Mouse (Mus musculus) kidney, adult 9 months (tissue): ENCODE data around the gene Mrpl16.

Experiments
- DNase-seq: peaks from one replicate; pipeline ENCODE4 v3.0.0; 2022

Mrpl16 gene

DNA sequence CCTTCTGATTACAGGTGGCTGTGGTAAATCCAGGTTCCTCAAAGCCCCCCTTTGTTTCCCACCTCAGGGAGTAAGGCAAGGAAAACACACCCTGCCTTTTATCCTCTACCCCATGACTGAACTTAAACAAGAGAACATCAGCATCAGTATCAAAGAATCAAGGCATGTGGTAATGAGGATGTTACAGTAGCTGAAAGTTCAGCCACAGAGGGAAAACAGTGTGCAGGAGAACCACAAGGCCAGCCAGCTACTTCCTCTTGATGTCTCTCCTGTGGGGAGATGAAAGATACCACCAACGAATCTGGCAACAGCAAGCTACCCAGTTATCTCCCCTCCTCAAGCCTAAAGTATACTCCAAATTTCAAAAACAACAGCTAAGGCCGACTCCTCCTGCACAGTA is 37.1 kb downstream of the Mrpl16 start:
- DNase-seq = no peak

DNA sequence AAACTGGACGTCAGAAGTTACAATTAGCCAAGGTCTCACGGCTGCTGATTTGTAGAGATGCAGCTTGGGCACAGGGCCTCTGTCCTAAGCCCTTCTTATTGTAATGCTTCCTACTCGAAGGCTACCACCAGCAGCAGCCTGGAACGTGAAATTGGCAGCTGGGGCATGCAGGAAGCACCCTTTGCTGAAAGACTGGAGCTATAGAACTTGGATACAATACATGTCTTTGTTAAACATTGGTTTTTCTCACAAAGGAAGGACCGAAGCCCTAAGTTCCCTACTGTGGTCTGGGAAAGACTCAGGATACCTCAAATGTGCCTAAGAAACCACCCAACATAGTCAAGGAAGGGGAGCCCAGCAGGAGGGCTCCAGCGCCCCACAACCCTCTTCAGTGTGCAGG is 37.6 kb downstream of the Mrpl16 start:
- no peak for DNase-seq

DNA sequence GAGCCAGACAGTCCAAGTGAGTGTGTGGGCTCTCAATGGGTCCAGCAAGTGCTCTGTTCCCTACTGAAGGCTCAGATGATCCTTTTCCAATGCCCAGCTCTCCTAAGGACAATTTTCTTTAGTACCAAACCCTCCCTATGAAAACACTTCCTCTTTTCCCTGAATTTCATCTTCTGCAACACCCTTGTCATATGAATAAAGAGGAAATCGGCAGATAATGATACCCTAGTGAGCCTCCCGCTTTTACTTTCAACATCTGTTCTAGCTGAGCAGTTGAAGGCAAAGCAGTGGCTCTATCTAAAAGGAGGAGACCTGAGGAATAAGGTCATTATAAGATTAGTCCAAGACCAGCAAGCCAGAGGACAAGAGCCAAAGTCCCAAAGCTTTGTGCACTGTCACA is 38.3 kb downstream of the Mrpl16 start:
- DNase-seq = no peak

DNA sequence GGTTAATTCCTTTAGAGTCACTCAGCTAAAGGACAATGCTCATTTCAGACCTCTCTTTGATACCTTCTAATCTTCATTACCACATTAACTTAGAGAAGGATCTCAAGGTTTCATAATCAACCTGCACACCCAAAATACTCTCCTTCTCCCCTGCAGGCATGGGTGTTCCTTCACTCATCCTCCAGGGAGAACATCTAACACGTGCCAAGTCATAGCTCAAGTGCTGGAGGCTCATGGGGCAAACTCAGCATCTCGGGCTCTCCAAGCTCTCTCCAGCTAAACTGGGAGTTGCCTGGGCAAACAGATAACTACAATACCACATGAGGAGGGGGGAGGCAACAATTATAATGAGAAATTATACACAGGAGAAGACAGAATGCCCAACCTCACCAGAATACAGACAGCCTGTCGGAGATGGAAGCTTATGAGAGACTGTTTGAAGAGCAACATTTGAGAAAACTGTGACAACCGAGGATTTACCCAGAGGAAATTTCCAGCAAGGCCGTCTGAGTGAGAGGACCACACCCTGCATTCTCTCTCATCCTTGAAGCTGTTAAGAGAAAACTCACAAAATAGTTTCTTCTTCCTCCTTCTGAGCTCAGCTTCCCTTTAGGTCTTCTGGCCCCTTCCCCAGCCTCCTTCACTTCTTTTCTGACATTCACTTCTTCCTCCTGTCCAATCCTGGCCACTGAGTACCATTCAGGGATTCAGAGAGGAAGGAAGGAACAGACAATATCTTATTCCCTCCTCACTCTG is 40.0 kb downstream of the Mrpl16 start:
- DNase-seq = no peak

DNA sequence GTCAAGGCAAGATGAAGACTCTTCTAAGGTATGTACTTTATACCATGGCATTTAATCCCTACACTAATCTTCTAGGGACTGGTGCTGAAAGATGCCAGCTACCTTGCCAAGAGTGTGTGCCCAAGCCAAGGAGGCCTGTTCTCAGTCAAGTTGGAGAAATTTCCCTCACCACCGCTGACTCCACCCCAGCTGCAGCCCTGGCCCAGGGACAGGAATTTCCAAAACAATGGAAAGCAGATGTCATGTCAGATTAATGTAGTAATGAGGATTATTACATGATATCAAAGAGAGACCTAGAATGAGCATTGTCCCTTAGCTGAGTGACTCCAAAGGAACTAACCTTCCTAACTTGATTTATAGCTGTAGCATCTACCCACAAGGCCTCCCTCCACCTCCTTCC is 40.7 kb downstream of the Mrpl16 start:
- DNase-seq = peak; percentile 37

DNA sequence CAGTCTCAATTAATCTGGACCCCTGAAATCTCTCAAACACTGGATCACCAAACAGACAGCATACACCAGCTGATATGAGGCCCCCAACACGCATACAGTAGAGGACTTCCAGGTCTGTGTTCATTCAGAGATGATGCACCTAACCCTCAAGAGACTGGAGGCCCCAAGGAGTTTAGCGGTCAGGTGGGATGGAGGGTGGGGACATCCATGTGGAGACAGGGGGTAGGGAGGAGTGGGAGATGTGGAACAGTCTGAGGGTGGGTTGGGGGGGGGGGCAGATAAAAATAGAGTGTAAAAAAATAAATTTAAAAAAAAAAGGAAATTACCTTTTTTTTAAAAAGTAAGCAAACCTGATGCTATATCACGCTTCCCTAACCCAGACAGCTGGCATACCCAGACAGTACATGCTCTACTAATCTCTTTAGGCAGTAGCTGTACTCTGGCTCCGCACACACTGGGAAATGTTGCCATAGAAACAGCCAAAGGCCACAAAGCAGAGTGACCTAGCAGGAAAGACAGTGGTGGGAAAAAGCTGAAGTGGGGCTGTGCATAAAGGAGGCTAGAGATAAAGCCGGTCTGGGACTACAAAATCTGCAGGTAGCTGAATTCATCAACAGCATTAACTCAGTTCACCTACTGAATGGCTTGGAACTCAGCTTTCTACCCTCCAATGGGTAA is 41.6 kb downstream of the Mrpl16 start:
- DNase-seq = peak; percentile 70

DNA sequence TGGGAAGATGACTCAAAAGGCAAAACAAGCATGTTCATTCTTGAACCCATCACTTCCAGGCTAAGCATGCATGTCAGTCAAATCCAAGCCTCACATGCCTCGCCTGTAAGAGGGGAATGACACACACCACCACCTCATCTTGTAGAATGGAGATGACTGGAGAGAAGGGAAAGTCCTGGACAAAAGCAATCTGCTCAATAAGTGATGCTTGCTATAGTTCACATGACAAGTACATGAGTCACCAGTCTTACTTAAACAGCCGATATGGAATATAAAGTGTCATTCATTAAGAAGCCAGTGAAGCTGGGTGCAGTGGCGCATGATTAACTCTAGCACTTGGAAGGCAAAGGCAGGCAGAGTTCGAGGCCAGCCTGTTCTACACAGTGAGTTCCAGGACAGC is 42.9 kb downstream of the Mrpl16 start:
- no peak for DNase-seq

DNA sequence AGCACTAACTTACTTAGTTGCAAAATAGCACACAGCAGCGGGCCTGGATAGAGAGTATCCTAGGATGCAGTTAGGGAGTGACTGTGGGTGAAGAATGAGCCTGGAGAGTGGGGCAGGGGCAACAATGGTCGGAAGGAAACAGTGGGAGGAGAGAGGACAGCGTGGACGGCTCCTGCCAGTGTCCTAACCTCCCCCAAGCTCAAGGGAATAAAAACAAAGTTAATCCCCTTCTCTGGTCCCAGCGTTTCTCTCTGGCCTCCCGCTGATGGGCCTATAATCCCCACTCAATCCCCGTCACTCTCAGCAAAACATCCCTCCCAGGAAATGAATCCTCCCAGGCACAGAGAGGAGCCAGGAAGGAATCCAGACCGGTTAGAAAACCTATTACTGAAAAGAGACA is 43.5 kb downstream of the Mrpl16 start:
- DNase-seq = no peak

DNA sequence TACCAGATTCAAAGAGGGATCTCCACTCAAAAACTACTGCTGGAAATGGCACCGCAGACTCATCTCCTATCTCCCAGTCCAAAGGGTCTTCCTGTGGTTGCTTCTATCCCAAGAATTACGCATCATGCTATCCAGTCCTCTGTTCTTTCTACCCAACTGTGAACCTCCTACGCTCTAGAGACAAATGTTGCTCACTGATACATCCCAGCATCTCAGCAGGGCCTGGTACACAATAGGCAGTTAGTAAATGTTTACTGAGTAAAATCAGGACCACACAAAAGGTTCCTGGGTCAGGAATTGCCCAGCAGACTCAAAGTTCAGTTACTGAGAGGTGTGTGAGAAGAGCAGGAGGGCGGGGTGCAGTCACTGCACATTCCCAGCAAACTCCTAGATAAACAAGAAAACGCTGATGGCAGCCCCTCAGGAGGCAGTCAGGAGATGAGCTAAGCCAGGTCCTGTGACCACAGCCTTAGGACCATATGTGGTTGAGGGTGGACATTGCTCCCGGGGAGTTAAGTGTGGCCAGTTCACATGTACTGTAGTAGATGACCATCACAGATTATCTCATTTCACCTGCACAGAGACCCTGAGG is 44.6 kb downstream of the Mrpl16 start:
- DNase-seq = peak; percentile 87

DNA sequence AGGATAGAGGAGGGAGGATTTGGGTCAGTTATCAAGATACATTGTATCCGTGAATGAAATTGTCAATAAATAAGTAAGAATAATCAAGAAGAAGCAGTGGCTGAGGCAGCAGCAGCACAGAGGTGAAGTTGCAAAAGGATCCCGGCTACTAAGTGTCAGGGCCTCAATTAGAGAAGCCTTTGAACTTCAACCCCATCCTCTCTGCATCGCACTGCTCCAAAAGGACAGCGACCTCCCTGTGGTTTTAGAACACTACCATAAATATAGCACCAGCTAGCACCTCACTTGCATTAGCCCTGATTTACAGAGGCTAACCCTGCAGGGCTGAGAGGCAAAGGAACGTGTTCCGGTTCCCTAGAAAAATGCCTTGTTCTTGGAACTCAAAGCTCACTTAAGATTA is 46.5 kb downstream of the Mrpl16 start:
- peak; percentile 64 for DNase-seq

DNA sequence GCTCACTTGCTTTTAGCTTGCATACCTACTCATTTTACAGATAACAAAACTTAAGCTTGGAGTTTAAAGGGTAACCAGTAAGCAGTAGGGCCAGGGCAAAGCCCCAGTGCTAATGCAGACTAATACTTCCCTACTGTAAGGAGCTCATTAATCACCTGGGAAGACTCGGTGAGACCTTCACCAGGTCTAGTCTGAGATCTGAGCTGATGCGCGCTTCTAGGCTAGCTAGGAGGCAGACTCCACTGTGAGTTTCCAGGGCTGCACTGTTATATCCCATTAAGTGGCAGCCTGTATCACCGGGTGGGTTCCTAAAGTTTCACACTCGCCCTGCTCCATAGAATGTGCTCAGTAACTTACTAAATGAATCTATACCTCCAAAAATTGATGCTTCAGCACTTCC is 47.4 kb downstream of the Mrpl16 start:
- DNase-seq = no peak

DNA sequence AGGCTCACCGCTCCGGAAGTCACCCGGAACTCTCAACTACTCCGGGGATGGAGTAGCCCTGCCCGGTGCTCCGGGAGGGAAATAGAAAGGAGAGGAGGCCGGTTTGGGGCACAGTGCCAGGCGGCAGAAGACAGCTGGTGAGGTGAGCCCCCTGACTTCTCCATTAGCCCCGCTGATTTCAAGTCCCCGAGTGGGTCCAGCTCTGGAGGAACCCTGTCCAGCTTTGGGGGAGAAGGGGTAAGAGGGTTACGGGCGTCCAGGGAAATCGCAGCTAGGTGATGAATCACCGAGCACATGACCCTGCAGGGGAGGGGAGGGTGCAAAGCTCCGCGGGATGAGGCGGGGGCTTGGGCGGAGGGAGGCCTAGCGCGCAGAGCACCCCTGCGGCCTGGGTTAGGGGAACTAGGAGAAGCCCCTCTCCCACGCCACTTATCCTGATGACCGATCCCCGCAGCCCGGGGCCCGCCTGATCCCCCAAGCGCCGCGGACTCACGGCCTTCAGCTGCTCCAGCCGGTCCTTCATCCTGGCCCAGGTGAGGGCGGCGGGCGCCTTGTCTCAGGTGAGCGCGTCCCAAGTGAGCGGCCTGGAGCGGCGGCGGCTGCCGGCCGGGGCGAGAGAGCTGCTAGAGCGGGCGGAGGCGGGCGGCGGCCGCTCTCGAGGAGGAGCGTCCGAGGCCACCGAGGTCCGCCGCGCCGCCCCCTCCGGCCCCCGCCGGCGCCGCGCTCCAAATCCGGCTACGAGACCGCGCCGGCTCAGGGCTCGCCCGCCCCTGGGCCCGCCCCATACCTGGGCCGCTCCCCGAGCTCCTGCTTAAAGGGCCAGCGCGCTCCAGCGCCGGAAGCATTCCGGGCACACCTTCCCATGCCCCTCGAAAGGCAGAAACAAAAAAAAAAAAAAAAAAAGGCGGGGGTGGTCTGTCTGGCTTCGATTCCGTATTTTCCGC is 48.3 kb downstream of the Mrpl16 start:
- DNase-seq = peak; percentile 77

DNA sequence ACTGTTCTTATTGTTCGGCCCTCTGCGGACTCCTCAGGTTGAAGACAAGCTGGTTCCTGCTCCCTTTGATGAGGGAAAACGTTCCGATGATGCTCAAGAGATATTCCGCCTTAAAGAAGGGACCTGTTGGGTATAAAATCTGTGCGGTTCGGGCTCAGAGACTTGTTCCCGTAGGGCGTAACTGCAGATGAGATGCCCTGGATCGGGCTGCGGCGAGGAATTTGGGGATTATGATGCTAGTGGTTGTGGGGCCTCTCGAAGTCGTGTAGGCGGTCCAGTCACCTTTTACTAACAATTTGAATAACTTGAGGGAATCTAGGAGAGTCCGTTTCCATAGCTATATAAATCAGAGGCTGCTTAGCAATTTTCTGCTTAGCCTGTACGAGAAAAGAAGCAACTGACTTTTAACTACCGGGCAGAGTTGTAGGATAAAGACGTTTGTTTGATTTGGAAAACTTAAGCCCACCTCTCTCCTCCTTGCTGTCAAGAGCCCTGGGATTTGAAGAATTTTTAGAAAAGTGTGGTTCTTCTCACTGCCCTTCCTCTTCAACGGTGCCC is 49.0 kb downstream of the Mrpl16 start, which contains the start of gene Stx3:
Gene Stx3, minus strand, starts transcription at position 261 of the 558 bp plus-strand sequence.
- no peak for DNase-seq

DNA sequence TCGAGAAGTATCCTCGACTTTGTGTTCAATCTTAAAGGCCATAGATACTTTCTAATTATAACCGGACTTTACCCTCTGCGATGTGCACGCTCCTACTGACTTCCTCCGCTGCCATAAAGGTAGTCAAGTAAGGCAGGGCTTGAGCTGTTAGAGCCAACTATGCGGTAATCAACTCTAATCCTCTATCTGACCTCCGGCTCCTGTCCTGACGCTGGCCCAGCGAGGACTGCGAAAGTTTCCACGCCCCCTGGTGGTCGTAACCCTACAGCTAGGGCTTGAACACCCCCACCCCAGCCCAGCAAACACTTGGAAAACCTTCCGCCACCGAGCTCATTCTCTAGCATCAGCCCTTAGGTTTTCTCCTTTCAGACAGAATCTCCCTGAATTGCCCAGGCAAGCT is 49.6 kb downstream of the Mrpl16 start:
- peak; percentile 85 for DNase-seq

DNA sequence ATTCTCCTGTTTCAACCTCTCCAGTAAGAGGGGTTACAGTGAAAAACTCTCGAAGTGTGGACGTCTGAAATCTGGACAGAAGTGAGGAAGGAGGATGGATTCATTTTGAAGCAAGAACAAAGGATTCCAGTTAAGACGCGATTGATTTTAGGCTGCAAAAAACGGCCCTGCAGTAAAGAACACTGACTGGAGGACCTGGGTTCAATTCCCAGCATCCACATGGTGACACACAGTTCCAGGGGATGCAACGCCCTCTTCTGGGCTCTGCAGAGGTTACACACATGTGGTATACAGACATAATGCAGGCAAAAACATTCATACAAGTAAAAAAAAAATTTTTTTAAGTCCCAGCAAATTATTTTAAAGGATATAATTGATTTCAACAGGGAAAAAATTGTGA is 50.0 kb downstream of the Mrpl16 start:
- no peak for DNase-seq

DNA sequence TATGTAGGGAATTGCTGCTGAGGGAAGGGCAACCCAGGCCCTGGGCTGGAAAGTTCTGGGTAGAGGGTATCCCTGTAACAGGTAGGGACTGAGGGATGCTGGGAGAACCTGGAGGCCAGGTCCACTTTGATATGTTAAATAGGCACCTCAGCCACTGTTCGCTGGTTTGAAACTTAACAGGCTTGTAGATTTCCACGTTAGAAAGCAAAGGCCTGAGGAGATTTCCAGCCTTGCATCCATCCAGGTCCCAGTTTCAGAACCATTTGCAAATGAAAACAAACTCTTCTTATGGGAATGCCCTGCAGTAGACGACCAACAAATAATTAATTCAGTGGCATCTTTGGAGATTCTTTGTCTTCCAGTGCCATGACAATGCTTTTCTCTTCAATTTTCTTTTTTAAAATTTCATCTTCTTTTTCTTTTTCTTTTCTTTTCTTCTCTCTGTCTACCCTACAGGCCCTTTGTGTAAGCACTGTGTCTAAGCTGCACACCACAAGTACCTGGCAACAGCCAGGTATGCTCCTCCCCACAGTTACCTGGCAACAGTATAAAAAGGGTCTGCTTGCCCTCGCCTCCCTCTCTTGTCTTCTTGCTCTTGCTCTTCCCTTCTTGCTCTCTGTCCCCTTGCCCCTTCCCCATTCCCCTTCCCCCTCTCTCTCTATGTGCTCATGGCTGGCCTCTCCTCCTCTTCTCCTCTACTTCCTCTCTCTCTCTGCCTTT is 53.3 kb downstream of the Mrpl16 start:
- DNase-seq = no peak
